Mouse (Mus musculus) heart, embryonic 16.5 days (tissue): ENCODE data around the gene Bid. TPM values are rescaled to one million over a fixed set of nuclear protein-coding genes. Genes with fewer than 3 reads are reported as not detected.
"Not testable (repeated sequence)": the region's sequence is repeated elsewhere in the genome, so short reads cannot be mapped to it uniquely, and the experiment has no call there.

Experiments used
- ATAC-seq: fragments of 200-750 bp; cut with Nextera tagmentation; replicated peaks from 2 replicates; pipeline ENCODE4 v1.8.0; 2017; ENCODE audit warnings: moderate number of reproducible peaks; ENCODE audit not compliant: insufficient read depth, low FRiP score; ENCODE audit errors: extremely low read depth
- H3K27ac ChIP-seq: fragments of 300-500 bp; sonication (generic); 2 replicates; pipeline ENCODE4 v1.5.1; 2014; ENCODE audit warnings: mild to moderate bottlenecking, low read length, control low read depth, moderate library complexity
- H3K27me3 ChIP-seq: fragments of 300-500 bp; sonication (generic); 2 replicates; pipeline ENCODE4 v1.6.1; 2014; ENCODE audit warnings: low read length, mixed read lengths; ENCODE audit not compliant: control insufficient read depth, insufficient read depth
- H3K36me3 ChIP-seq: fragments of 300-500 bp; sonication (generic); 2 replicates; pipeline ENCODE4 v1.6.1; 2014; ENCODE audit not compliant: control insufficient read depth, insufficient read depth
- H3K4me1 ChIP-seq: fragments of 300-500 bp; sonication (generic); 2 replicates; pipeline ENCODE4 v1.6.1; 2014; ENCODE audit warnings: low read length, mixed read lengths; ENCODE audit not compliant: control insufficient read depth, insufficient read depth
- H3K4me2 ChIP-seq: fragments of 300-500 bp; sonication (generic); 2 replicates; pipeline ENCODE4 v1.6.1; 2014; ENCODE audit warnings: low read depth, mild to moderate bottlenecking, control low read depth, low read length
- H3K4me3 ChIP-seq: fragments of 300-500 bp; sonication (generic); 2 replicates; pipeline ENCODE4 v1.5.1; 2014; ENCODE audit warnings: mild to moderate bottlenecking, control low read depth, low read length
- H3K9ac ChIP-seq: fragments of 300-500 bp; sonication (generic); 2 replicates; pipeline ENCODE4 v1.6.1; 2014; ENCODE audit warnings: low read length, control low read depth
- H3K9me3 ChIP-seq: fragments of 300-500 bp; sonication (generic); replicated peaks from 2 replicates; pipeline ENCODE4 v1.6.1; 2016; ENCODE audit warnings: low read length; ENCODE audit not compliant: control insufficient read depth
- WGBS: fragments of 180-500 bp; shearing (Covaris S2); extraction: QIAGEN DNeasy Blood & Tissue Kit; methylation state at CpG from one replicate; pipeline ENCODE4 v1.1.7; 2014; 5-methylcytosine and 5-hydroxymethylcytosine counted together
- polyA plus RNA-seq: library from polyadenylated mRNA; unstranded; fragments of >200 nt; fragmentation: Nextera tagmentation; extraction: Ambion mirVana; gene quantifications from 2 replicates; pipeline ENCODE4 v1.2.1, GENCODE M21; 2015

Gene Bid
- polyA plus RNA-seq, 1 experiment from 2014 or later: 18.3 TPM

DNA sequence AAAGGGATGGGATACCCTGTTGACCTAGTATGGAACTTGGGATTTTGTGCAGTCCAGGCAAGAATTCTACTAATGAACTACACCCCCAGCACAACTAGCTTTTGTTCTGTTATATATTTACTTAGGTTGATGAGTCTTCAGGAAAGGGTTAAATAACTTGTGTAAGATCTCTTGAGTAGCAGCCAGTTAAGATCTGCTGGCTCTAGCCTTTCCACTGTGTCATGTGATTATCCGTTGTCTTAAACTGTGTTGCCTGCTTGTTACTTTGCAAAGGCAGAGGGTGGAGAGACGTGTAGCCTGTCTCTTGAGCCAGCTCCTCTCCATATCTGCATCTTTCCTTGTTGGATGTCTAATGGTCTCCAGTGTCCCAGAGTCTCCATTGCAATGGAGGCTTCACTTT is 45.4 kb downstream of the Bid start:
- Histone ChIP-seq H3K27ac (no peak overlapping the region), H3K36me3 (peaks cover 9% of the 10 kb centered on the region), H3K9me3 (no peaks in the 10 kb centered on the region), H3K4me2 (no peak overlapping the region), H3K4me3 (no peak overlapping the region), H3K4me1 (peaks cover 9% of the 10 kb centered on the region), H3K27me3 (no peaks in the 10 kb centered on the region), H3K9ac (no peak overlapping the region)
- 57% methylated on average over 2 of the region's 2 CpGs for WGBS
- no peak for ATAC-seq

DNA sequence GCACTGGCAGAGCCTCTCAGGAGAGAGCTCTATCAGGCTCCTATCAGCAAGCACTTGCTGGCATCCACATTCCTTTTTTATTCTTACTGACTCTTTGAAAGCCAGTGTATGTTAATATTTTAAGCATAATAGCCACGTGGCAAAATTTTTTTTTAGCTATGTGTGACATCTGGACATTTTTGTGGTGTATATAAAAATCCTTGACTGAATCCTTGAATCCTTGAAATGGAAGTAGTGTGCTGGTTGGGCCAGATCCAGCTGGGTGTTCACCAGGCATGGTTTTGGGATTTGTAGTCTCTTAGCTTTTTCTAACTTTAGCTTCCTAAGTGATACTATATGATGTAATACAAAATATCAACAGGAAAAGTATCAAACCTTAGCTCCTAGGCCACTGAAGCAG is 47.8 kb downstream of the Bid start:
- Histone ChIP-seq H3K27me3 (no peaks in the 10 kb centered on the region), H3K4me2 (no peak overlapping the region), H3K36me3 (peaks cover 10% of the 10 kb centered on the region), H3K4me3 (no peak overlapping the region), H3K9me3 (no peaks in the 10 kb centered on the region), H3K4me1 (peaks cover 4% of the 10 kb centered on the region), H3K27ac (no peak overlapping the region), H3K9ac (no peak overlapping the region)
- ATAC-seq: no peak
- WGBS: 42% methylated on average over 1 of the region's 1 CpGs

DNA sequence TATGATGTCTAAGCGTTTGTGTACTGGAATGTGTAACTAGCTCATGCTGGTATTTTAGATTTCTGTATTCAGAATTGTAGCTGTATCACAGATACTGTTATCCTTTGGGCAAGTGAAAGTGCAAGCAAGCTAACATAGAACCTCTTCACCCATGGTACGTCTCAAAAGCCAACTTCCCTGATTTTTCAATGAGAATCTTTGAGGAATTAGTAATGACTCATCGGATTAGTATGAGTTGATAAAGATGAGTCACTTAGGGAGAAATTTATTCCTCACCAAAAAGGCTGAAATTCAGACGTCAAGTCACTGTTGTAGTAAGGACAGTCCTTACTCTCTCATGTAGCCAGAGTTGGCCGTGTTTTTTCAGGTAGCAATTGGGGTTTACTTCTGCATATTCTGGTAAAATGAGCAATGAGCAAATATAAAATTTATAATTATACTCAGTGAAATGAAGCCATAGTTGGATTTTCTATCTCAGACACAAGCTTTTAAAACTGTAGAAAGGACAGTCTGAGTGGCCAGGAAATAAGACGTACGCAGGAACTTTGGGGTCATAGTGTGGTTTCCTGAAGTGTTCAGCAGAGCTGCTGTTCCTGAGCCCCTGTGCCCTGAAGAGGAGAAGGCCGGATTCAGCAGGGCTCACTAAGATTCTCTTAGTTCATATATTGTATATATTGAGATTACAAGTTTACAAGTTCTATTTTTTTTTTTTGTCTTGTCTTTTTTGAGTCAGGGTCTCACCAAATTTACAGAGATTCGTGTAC is 50.4 kb downstream of the Bid start:
- H3K4me2 ChIP-seq: no peak overlapping the region
- 0 out of 2 replicates have a peak, but pooled peaks cover 3% of the 10 kb centered on the region for H3K4me1 ChIP-seq
- no peak for ATAC-seq
- peaks cover 6% of the 10 kb centered on the region for H3K36me3 ChIP-seq
- no peak overlapping the region for H3K9ac ChIP-seq
- H3K9me3 ChIP-seq: no peaks in the 10 kb centered on the region
- no peak overlapping the region for H3K27ac ChIP-seq
- no peaks in the 10 kb centered on the region for H3K27me3 ChIP-seq
- WGBS: 69% methylated on average over 9 of the region's 9 CpGs
- no peak overlapping the region for H3K4me3 ChIP-seq

DNA sequence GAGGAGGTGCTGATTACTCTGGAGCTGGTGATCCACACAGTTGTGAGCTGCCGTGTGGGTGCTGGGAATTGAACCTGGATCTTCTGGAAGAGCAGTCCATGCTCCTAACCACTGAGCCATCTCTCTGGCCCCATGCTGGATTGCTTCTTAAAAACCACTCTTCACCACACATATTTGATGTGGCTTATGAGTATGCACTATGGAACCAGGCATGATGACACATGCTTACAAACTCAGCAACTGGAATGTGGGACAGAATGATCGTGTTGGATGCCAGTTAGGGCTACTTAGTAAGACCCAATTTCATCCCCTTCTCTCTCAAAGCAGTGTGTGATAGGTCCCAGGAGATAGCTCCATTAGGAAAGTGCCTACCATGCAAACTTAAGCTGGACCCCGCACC is 56.6 kb downstream of the Bid start:
- no peak overlapping the region for H3K27ac ChIP-seq
- no peak overlapping the region for H3K4me2 ChIP-seq
- H3K9me3 ChIP-seq: 0 out of 2 replicates have a peak, but pooled peaks cover 2% of the 10 kb centered on the region
- peaks cover 8% of the 10 kb centered on the region for H3K36me3 ChIP-seq
- ATAC-seq: no peak
- H3K27me3 ChIP-seq: no peaks in the 10 kb centered on the region
- H3K9ac ChIP-seq: no peak overlapping the region
- WGBS: 92% methylated on average over 3 of the region's 3 CpGs
- 0 out of 2 replicates have a peak, but pooled peaks cover 3% of the 10 kb centered on the region for H3K4me1 ChIP-seq
- no peak overlapping the region for H3K4me3 ChIP-seq

DNA sequence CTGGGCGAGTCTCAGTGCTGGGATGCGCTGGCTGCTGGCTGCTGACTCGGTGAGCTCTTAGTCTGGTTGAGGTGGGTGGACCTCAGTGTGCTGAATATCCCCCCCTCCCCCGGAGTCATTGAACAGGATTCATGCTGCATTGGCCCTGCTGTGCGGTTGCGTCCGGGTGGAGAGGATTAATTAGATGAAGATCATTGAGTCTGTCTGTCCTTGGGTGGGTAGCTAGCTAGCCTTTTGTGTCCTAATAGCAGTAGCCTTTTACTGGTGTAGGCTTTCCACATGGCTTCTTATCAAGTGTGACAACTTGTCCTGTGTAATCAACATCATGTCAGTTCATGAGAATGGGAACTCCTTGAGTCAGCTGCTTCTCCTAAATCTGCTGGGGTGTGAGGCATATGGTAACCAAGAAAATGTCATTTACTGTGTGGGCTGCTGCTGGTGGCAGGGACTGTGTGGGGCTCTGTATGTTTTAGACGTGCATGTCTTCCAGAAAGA is 58.4 kb downstream of the Bid start:
- H3K36me3 ChIP-seq: peaks cover 8% of the 10 kb centered on the region
- 0 out of 2 replicates have a peak, but pooled peaks cover 2% of the 10 kb centered on the region for H3K9me3 ChIP-seq
- H3K27me3 ChIP-seq: no peaks in the 10 kb centered on the region
- no peak overlapping the region for H3K4me2 ChIP-seq
- no peak overlapping the region for H3K9ac ChIP-seq
- H3K4me3 ChIP-seq: no peak overlapping the region
- H3K4me1 ChIP-seq: peaks cover 8% of the 10 kb centered on the region
- WGBS: 71% methylated on average over 8 of the region's 8 CpGs
- ATAC-seq: no peak
- no peak overlapping the region for H3K27ac ChIP-seq

DNA sequence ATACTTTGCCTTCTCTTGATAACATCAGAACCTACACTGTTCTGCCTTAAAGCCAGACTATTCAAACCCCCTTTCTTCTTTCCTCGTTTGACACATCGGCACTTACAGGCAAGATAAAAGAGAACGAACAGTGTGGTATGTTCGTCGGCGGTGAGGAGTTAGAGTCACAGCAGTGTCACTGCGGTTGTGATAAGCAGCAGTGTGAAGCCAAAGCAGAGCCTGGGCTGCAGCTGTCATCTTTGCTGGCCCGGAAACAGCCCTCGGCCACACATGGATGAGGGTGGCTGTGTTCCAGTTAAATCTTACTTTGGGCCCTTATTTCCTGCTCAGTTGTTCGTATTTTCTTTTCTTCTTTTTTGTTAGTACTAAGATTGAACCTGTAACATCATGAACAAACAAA is 62.2 kb downstream of the Bid start:
- H3K4me2 ChIP-seq: no peak overlapping the region
- peaks cover 16% of the 10 kb centered on the region for H3K36me3 ChIP-seq
- H3K27me3 ChIP-seq: no peaks in the 10 kb centered on the region
- no peak overlapping the region for H3K4me3 ChIP-seq
- 0 out of 2 replicates have a peak overlapping the region, but pooled peaks have one; percentile 46 for H3K27ac ChIP-seq
- H3K9me3 ChIP-seq: 0 out of 2 replicates have a peak, but pooled peaks cover 2% of the 10 kb centered on the region
- WGBS: 26% methylated on average over 10 of the region's 10 CpGs
- peak; percentile 43; the same call in 1 of the 2 replicates for ATAC-seq
- H3K9ac ChIP-seq: no peak overlapping the region
- H3K4me1 ChIP-seq: peaks cover 4% of the 10 kb centered on the region

DNA sequence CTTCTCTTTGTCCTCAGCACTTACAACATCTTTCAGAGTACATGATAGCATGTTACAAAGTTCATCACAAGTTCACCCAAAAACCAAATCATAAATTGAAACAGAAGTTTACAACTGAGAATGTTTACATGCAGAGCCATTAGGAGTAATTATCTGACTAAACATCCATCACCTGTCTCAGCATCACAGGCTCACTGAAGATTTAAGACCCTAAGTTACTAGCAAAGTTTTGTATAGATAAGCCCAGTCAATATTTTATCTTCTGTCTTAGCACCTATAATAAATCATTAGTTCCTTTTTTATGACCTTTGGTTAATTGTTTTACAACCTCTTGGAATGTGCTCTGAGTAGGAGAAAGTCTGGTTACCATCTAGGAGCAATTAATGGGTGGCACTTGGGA is 65.9 kb downstream of the Bid start:
- H3K4me1 ChIP-seq, ATAC-seq, H3K9me3 ChIP-seq, H3K9ac ChIP-seq, H3K4me2 ChIP-seq, H3K27me3 ChIP-seq, H3K27ac ChIP-seq, H3K4me3 ChIP-seq: not testable (repeated sequence)
- peaks cover 24% of the 10 kb centered on the region for H3K36me3 ChIP-seq

Other genes with a start within 250 kb of the Bid start
- gene Slc25a18, start 143.3 kb downstream of the Bid start, polyA plus RNA-seq: 0.14 and 0.20 TPM in 2 replicates
- 138 and 146 TPM in 2 replicates for gene Atp6v1e1, start 94.1 kb downstream of the Bid start, polyA plus RNA-seq
- gene Bcl2l13, start 80.6 kb downstream of the Bid start, polyA plus RNA-seq: 26.1 and 32.2 TPM in 2 replicates
- gene Mical3, start 214.1 kb upstream of the Bid start, polyA plus RNA-seq: 27.2 and 30.4 TPM in 2 replicates